Mouse (Mus musculus) ovary, postnatal 10 days (tissue): ENCODE results near the gene Lzic.
"Not testable (repeated sequence)": the region's sequence is repeated elsewhere in the genome, so short reads cannot be mapped to it uniquely, and the experiment has no call there.

Source experiments
- DNase-seq: peaks from one replicate; pipeline ENCODE4 v3.0.0; 2022; ENCODE audit warnings: low spot score

The Lzic gene

GRCm38 (mm10) chr4:149485053-149485824 is at the start of gene Lzic, which contains the start of gene Nmnat1:
Lzic (plus strand) TSS chr4:149485229.
Nmnat1 (minus strand) TSS chr4:149485202.
- DNase-seq, result peak; percentile 88

- DNase-seq, result no peak
Observed at GRCm38 (mm10) chr4:149440576-149440975, 44.5 kb upstream of the Lzic start.

GRCm38 (mm10) chr4:149442436-149442835 is 42.6 kb upstream of the Lzic start:
- DNase-seq, result no peak

- DNase-seq, result no peak
Observed at GRCm38 (mm10) chr4:149444465-149444864, 40.6 kb upstream of the Lzic start.

GRCm38 (mm10) chr4:149444964-149445701 is 39.9 kb upstream of the Lzic start:
- DNase-seq, result peak; percentile 72

GRCm38 (mm10) chr4:149445868-149446267 is 39.2 kb upstream of the Lzic start:
- no peak for DNase-seq

GRCm38 (mm10) chr4:149446309-149446708 is 38.7 kb upstream of the Lzic start:
- no peak for DNase-seq

- no peak for DNase-seq
Observed at GRCm38 (mm10) chr4:149450636-149451035, 34.4 kb upstream of the Lzic start.

GRCm38 (mm10) chr4:149453656-149454055 is 31.4 kb upstream of the Lzic start:
- DNase-seq, result no peak

GRCm38 (mm10) chr4:149454263-149454662 is 30.8 kb upstream of the Lzic start:
- no peak for DNase-seq

- no peak for DNase-seq
Observed at GRCm38 (mm10) chr4:149454879-149455278, 30.1 kb upstream of the Lzic start, which contains the start of gene Rbp7. Rbp7 (minus strand) TSS chr4:149454978.

GRCm38 (mm10) chr4:149457163-149457562 is 27.9 kb upstream of the Lzic start:
- DNase-seq, result not testable (repeated sequence)

GRCm38 (mm10) chr4:149457831-149458430 is 27.1 kb upstream of the Lzic start:
- DNase-seq, result no peak

GRCm38 (mm10) chr4:149458526-149458925 is 26.5 kb upstream of the Lzic start:
- no peak for DNase-seq

- DNase-seq, result no peak
Observed at GRCm38 (mm10) chr4:149459425-149459824, 25.6 kb upstream of the Lzic start.

- not testable (repeated sequence) for DNase-seq
Observed at GRCm38 (mm10) chr4:149460475-149460874, 24.6 kb upstream of the Lzic start.

GRCm38 (mm10) chr4:149461579-149462304 is 23.3 kb upstream of the Lzic start:
- no peak for DNase-seq

GRCm38 (mm10) chr4:149462305-149462971 is 22.6 kb upstream of the Lzic start:
- DNase-seq, result no peak

- no peak for DNase-seq
Observed at GRCm38 (mm10) chr4:149463435-149463950, 21.5 kb upstream of the Lzic start.

- no peak for DNase-seq
Observed at GRCm38 (mm10) chr4:149469557-149469956, 15.5 kb upstream of the Lzic start.

- no peak for DNase-seq
Observed at GRCm38 (mm10) chr4:149475096-149475495, 9.9 kb upstream of the Lzic start.
